Mouse (Mus musculus) cerebellum, adult (tissue): ENCODE results near the gene Fam243.

Experiments
- ATAC-seq: cut with Nextera tagmentation; 2 replicates; pipeline ENCODE4 v1.9.2; 2017; ENCODE audit warnings: mild to moderate bottlenecking, moderate library complexity, mixed read lengths; ENCODE audit not compliant: insufficient number of reproducible peaks, low FRiP score, low TSS enrichment

Gene Fam243

GRCm38 (mm10) chr16:92321341-92321740 is at the start of gene Fam243:
Gene Fam243, minus strand, starts transcription at chr16:92321441.
- no peak for ATAC-seq

- no peak for ATAC-seq
Observed at GRCm38 (mm10) chr16:92369260-92369659, 48.0 kb upstream of the Fam243 start.

- ATAC-seq, result no peak
Observed at GRCm38 (mm10) chr16:92365477-92365876, 44.2 kb upstream of the Fam243 start.

GRCm38 (mm10) chr16:92360711-92361110 is 39.5 kb upstream of the Fam243 start:
- ATAC-seq, result no peak

- ATAC-seq, result no peak
Observed at GRCm38 (mm10) chr16:92359229-92359628, 38.0 kb upstream of the Fam243 start, which contains the start of gene Kcne1. Gene Kcne1, minus strand, starts transcription at chr16:92359468.

- ATAC-seq, result no peak
Observed at GRCm38 (mm10) chr16:92358734-92359133, 37.5 kb upstream of the Fam243 start.

- no peak for ATAC-seq
Observed at GRCm38 (mm10) chr16:92357566-92357965, 36.3 kb upstream of the Fam243 start.

GRCm38 (mm10) chr16:92357023-92357422 is 35.8 kb upstream of the Fam243 start:
- no peak for ATAC-seq

GRCm38 (mm10) chr16:92355982-92356381 is 34.7 kb upstream of the Fam243 start:
- no peak for ATAC-seq

- no peak for ATAC-seq
Observed at GRCm38 (mm10) chr16:92355366-92355765, 34.1 kb upstream of the Fam243 start.

GRCm38 (mm10) chr16:92353897-92354296 is 32.7 kb upstream of the Fam243 start:
- no peak for ATAC-seq

GRCm38 (mm10) chr16:92353295-92353694 is 32.1 kb upstream of the Fam243 start:
- ATAC-seq, result no peak

- peak; percentile 69 for ATAC-seq
Observed at GRCm38 (mm10) chr16:92348941-92349340, 27.7 kb upstream of the Fam243 start.

GRCm38 (mm10) chr16:92346297-92346916 is 25.2 kb upstream of the Fam243 start:
- no peak for ATAC-seq

- no peak for ATAC-seq
Observed at GRCm38 (mm10) chr16:92345177-92345576, 23.9 kb upstream of the Fam243 start.

- ATAC-seq, result peak; percentile 58
Observed at GRCm38 (mm10) chr16:92340612-92341511, 19.6 kb upstream of the Fam243 start.

GRCm38 (mm10) chr16:92336280-92336679 is 15.0 kb upstream of the Fam243 start:
- ATAC-seq, result peak; percentile 60

GRCm38 (mm10) chr16:92334600-92334999 is 13.4 kb upstream of the Fam243 start:
- no peak for ATAC-seq

GRCm38 (mm10) chr16:92330966-92331365 is 9.7 kb upstream of the Fam243 start:
- ATAC-seq, result no peak

- ATAC-seq, result peak; percentile 83
Observed at GRCm38 (mm10) chr16:92327911-92328310, 6.7 kb upstream of the Fam243 start.

- no peak for ATAC-seq
Observed at GRCm38 (mm10) chr16:92325062-92325406, 3.8 kb upstream of the Fam243 start.
